Mouse (Mus musculus) heart, postnatal 36 days (tissue): ENCODE results near the gene Tns3. TPM values are rescaled to one million over a fixed set of nuclear protein-coding genes. Genes with fewer than 3 reads are reported as not detected.
"Not testable (repeated sequence)": the region's sequence is repeated elsewhere in the genome, so short reads cannot be mapped to it uniquely, and the experiment has no call there.

ENCODE experiments used
- DNase-seq, 2 experiments: peaks; one replicate each; pipeline ENCODE4 v3.0.0; 2021 to 2022
- intact Hi-C: fragments of 180-260 bp; cut with DNase I; formaldehyde crosslinking; loops from one replicate; pipeline ENCODE4 v1.15.1; 2025
- total RNA-seq, 2 experiments: library from RNA; stranded (reverse); gene quantifications; 2 replicates each; pipeline ENCODE4 v1.2.3; 2021

Gene Tns3
- total RNA-seq, 2 experiments from 2014 or later = 18.9 to 24.0 TPM

DNA sequence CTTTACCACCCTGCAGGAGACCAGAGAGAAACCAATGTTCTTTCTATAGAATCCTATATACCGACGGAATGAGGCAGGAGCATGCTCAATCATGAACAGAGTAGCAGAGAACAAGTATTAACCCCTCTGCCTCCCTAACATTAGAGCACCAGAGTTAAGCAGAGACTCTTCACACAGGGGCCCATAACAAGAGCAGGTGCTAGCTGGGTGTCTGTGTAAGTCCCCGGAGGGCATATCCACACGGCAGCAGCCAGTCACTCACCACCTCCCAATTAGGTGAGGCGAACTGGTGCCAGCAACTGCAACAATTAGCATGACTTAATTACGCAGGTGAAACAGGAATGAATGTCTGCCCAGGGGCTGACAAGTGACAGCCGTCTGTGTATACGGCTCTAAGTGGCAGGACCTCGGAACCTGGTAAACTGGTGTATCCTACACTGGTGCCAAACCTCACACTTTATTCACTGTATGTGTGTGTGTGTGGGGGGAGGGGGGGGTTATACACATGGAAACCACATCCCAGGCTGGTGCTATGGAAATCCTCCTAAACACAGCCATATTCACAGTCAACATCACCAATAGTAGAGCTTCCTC is 123.0 kb downstream of the Tns3 start:
- no peak for DNase-seq

DNA sequence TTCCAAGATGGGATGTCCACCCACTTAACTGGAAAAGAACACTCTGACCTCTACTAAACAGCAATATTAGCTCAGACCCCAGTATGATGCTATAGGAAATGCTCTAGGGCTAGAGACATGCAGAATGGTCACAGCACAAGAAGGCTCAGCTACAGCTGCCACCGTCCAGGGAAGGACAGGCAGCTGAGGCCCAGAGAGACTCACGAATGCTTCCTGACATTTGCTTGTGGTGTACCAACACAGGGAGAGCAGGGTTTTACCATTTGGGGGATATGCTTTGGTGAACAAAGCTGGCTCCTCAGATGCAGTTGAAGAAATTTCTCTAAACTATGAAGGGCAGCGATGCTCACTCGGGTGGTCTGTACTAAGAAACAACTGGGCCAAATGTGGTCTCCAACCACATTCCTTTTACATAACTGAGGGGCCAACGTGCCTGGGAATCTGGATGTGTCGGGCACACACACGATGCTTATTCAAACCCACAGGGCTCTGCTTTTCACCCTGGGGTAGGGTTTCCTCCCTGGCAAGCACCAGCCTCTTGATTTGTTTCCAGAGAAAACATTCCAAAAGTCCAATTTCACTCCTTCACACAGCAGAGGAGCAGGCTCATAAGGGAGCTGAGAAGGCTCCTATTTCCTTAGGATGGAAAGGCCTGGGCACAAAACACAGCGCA is 124.6 kb downstream of the Tns3 start:
- intact Hi-C loops = loop anchor here (5.0 kb wide), 1 partner anchor 598 kb away; no protein-coding TSS in a partner anchor
- DNase-seq = no peak

More for the DNA sequence above, 123.0 kb downstream of the Tns3 start:
- intact Hi-C loops = no loop called here

DNA sequence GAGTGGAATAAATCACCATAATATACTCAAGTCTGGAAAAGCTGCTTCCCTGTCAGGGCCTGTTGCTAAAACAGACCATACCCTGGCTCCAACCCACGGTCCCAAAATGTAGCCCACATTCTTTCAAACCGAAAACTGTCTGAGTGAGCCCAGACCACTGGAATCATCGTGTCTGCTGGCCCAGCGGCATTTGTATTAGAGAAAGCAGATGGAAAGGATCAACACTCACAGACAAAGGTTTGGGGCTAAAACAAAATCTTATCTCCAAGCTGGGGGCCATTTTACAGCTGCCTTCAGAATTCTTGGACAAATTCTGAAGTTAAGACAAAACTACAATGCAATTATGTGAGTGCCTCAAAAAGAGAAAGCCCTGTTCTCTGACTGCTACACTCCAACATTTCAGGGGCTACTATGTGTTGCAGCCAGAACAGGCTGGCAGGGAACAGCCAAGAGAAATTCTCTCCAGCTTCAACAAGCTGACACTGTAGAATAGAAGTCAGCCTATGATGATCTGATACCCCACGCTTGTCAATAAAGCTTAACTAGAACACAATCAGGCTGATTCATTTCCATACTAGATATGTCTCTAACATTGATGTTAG is 127.2 kb downstream of the Tns3 start:
- intact Hi-C loops = loop anchor here (5.0 kb wide), 1 partner anchor 600 kb away; no protein-coding TSS in a partner anchor
- peak in 1 of 2 experiments; percentile 24 for DNase-seq

- peak; percentile 72 to 76 for DNase-seq
- intact Hi-C loops = loop anchor here (1.0 to 5.0 kb wide), 3 partner anchors 325 to 602 kb away; no protein-coding TSS in a partner anchor
Measured at GRCm38 (mm10) chr11:8534893-8535292, 129.4 kb downstream of the Tns3 start.

DNA sequence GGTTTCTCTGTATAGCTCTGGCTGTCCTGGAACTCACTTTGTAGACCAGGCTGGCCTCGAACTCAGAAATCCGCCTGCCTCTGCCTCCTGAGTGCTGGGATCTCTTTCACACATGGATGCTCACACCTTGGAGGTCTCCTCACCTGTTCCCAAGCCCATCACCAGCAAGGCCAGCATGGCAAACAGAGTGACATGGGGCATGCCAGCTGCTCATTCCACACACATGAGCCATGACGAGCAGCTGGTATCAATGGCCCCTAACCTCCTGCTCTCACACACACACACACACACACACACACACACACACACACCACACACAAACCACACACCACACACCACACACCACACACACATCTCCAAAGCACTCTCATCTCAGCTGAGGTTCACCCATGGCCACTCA is 131.6 kb downstream of the Tns3 start:
- DNase-seq, intact Hi-C loops: not testable (repeated sequence)

DNA sequence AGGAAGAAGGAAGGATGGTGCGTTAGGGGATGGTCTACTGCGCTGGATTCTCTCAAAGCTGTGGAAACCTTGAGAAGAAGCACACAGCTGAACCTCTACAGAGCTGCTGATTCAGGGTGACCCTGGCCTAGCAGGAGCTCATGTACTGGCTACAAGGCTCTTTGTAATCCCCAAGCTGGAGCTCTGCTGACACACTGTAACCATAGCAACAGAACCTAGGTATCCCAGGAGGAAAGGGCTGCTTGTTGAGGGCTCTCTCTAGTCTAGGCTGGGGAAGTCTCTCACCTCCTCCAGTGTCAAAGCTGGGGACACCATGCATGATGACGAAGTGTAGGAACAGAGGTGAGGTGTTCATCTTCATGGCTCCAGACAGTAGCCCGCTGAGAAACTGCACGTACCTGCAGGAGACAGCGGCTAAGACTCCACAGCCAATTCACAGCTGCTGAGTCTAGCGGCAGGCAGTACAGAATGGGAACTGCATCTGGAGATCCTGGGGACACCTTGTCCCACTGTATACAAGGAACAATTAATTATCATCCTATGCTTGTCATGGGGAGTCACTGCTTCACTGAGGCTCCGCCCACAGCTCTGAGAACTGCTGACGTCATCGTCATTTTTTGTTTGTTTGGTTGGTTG is 132.1 kb downstream of the Tns3 start:
- DNase-seq = no peak
- intact Hi-C loops = no loop called here

DNA sequence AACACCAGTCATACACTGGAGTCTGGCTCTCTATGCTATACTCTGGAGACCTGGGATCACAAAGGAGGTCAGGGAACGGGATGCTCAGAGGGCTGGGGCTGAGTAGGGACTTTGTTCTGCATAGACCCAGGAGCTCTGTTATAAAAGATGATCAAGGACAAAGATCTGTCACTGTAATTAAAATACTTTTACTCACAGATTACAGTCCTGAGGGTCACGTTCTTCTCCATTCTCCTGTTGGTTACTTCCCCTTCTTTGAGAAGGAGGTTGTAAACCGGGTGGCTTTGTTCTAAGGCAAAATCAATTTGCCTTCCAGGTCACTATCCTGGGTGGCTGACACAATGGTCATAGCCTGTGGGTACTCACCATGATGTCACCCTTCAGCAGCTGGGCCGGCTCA is 133.8 kb downstream of the Tns3 start:
- DNase-seq = no peak
- intact Hi-C loops = no loop called here

DNA sequence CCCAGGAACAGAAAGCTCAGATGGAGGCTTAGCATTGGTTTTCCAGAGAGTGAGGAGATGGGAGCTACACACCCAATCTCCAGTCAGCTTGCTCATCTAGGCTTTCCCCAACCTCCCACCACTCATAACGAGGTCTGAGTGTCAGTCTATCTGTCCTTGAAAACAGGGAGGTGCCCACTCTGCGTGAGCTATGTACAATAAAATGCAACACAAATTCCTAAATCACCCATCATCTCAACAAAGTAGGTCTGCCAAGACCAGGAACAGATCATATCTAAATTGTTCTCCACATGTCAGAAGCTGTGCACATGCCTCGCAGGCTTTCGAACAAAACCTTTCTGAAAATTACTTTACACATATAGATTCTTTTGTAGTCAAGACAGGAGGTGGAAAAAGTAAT is 134.3 kb downstream of the Tns3 start:
- intact Hi-C loops = no loop called here

GRCm38 (mm10) chr11:8525463-8526145 is 138.7 kb downstream of the Tns3 start:
- intact Hi-C loops = no loop called here

More for the DNA sequence above, 134.3 kb downstream of the Tns3 start:
- no peak for DNase-seq

GRCm38 (mm10) chr11:8523344-8524126 is 140.8 kb downstream of the Tns3 start:
- peak; percentile 80 to 85 for DNase-seq
- intact Hi-C loops = loop anchor here (1.0 to 5.0 kb wide), 2 partner anchors 56 to 99 kb away; no protein-coding TSS in a partner anchor

More at GRCm38 (mm10) chr11:8525463-8526145, 138.7 kb downstream of the Tns3 start:
- DNase-seq = no peak

DNA sequence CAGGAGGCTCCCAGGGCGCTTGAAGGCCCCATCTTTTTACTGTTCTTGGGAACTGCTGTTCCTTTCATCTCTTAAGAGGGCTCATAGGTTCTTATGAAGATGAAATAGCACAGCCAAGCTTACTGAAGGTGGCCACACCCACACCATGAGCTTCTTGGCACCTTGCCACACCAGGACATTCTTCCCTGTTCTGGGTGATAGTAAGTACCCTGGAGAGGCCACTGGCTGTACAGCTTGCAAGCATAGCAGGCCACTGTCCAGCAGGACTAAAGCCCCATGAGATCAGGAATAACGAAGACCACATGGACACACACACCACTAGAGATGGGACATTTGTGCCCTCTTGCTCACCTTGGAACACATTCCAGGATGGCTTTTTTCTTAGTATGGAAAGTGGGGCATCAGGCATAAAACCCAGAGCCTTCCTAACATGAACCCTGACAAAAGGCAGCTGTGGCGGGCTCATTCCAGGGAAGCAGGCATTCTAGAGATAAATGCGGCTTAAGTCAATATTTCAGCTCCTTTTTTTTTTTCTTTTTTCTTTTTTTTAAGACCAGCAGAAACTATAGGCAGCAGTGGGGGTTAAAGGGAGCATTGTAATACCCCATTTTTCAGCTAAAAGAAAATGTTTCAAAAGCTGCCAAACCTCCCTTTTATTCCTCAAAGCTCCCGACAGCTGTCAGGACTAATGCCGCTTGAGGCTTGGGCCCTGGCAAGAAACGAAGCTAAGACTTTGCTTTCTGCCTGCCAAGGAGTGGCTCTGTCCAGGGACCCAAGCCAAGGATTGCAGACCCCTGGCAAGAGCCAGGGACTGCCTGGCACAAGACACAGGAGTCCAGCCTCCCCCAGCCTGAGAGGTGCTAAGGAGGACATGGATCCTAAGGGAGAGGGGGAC is 150.7 kb downstream of the Tns3 start:
- intact Hi-C loops = loop anchor here (2.0 kb wide), 1 partner anchor 23 kb away; no protein-coding TSS in a partner anchor
- peak; percentile 30 to 50 for DNase-seq

- DNase-seq = no peak
- intact Hi-C loops = no loop called here
Measured at GRCm38 (mm10) chr11:8510294-8510693, 154.0 kb downstream of the Tns3 start.

DNA sequence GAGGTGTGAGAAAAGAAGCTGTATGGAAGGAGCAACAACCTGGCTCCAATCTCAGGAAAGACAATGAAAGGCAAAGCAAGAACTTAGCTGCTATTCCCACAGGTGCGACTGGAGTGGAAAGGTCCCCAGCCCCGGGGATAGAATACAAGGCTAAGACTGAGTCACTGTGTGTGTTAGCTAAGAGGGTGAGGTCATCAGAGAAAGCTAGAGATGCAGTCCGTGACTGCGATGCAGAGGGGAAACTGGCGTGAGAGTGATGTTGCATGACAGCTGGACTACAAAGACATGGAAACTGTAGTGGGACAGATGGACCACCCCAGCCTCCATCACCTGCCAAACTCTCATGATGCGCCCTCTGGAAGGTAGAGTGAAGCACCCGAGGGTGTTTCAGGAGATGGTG is 154.7 kb downstream of the Tns3 start:
- intact Hi-C loops = no loop called here
- no peak for DNase-seq

DNA sequence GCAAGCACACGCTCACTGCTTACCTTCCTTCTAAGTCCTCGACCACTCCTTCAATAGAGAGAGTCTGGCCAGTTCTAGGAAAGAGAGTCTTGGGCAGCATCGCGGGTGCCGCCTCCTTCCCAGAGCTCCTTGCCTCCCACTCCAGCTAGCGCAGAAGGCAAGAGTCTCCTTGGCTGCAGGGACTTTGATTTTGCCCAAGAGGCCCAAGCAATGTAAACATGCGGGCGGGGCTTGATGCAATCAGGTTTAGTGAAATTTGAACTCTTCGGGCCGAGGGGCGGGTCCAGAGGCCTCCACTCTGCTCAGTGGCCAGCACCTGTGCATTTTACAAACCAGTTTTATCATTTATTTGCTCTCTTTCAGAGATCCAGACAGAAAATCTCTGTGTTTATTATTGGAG is 160.6 kb downstream of the Tns3 start:
- intact Hi-C loops = no loop called here

DNA sequence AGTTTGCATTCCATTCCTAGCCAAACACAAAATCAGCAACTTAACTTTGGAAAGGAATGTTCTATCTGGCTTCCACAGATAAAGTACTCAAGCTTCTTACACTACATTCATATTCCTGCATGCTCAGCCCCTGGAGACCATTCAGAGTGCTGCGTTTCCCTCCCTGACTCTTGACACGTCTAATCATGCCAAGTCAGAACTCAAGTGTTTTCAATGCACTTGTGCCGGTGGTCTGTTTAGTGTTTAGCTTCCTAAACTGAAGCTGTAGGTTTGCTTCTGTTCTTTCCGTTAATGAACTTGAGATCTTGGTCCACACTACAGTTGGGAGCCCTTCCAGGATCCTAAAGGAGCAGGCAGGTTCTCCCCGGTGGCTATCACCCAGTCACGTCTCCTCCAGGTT is 163.5 kb downstream of the Tns3 start:
- intact Hi-C loops = no loop called here
- DNase-seq = no peak

More for the DNA sequence above, 160.6 kb downstream of the Tns3 start:
- no peak for DNase-seq

GRCm38 (mm10) chr11:8497136-8497535 is 167.2 kb downstream of the Tns3 start:
- intact Hi-C loops = no loop called here
- no peak for DNase-seq

- peak; percentile 61 to 63 for DNase-seq
- intact Hi-C loops = no loop called here
Measured at GRCm38 (mm10) chr11:8496686-8497085, 167.6 kb downstream of the Tns3 start.

DNA sequence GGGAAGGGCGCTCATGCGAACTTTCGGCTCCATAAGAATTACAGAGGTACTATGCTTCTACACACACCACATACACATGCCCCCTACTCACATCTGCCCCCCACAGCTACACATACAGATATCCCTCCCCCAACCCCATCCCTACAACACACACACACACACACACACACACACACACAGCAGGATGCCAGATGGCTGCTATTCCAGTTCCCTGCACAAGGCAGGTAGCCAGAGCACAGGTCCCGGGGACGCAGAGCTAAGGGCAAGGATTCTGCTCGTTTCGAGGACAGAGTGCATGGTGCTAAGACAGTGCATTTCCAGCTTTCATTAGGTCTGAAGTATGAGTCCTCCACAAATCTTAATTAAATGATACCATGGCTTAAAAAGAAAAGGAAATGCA is 168.5 kb downstream of the Tns3 start:
- intact Hi-C loops = no loop called here
- no peak for DNase-seq

GRCm38 (mm10) chr11:8495036-8495435 is 169.3 kb downstream of the Tns3 start:
- intact Hi-C loops = no loop called here
- DNase-seq = no peak
